Comparison of ENCODE assay signal across 20 mouse cellular contexts in genomic region chr3:121579880-121580549, GRCm38 (mm10). TPM values are rescaled to one million over a fixed set of nuclear protein-coding genes. Genes with fewer than 3 reads are reported as not detected.
DNase-seq lines count a peak whose midpoint lies in the region; ATAC-seq and TF ChIP-seq lines count a peak whose summit lies in the region.
"Had no signal": no experiment of that assay in that cellular context is flagged by ENCODE, and none has a peak within 500 bp of the region (broad histone marks: within the 10 kb centered on the region; RNA-seq: fewer than 3 reads in every experiment).

No protein-coding gene starts in this region.

- H3K27ac ChIP-seq in ES-Bruce4 (ENCODE audit: insufficient read depth, low read length), result peak overlapping the region; percentile 95
- H3K27ac ChIP-seq: forebrain, embryonic 13.5 days; gastrocnemius, adult 2 months; heart, embryonic 13.5 days; hindbrain, embryonic 12.5 days had no signal

- no peak overlapping the region for H3K4me3 ChIP-seq in ES-Bruce4 (ENCODE audit: low read depth, low read length)
- H3K4me3 ChIP-seq in megakaryocyte, embryonic 14.5 days (replicated peaks), result peak overlapping the region; percentile 57
- H3K4me3 ChIP-seq: forebrain, embryonic 13.5 days; gastrocnemius, adult 2 months; heart, embryonic 13.5 days; hindbrain, embryonic 12.5 days had no signal

- no peaks in the 10 kb centered on the region for H3K9me3 ChIP-seq in ES-Bruce4 (replicated peaks; ENCODE audit: control insufficient read depth, insufficient read depth, low read length, poor library complexity, severe bottlenecking)
- no peaks in the 10 kb centered on the region for H3K9me3 ChIP-seq in megakaryocyte, embryonic 14.5 days
- H3K9me3 ChIP-seq: forebrain, embryonic 13.5 days; heart, embryonic 13.5 days; hindbrain, embryonic 12.5 days had no signal

- no peaks in the 10 kb centered on the region for H3K36me3 ChIP-seq in ES-Bruce4 (ENCODE audit: control insufficient read depth, insufficient read depth, low read length, poor library complexity, severe bottlenecking)
- H3K36me3 ChIP-seq in megakaryocyte, embryonic 14.5 days (replicated peaks; ENCODE audit: low read length), result no peaks in the 10 kb centered on the region
- H3K36me3 ChIP-seq: heart, embryonic 13.5 days; hindbrain, embryonic 12.5 days had no signal

- H3K4me1 ChIP-seq in ES-Bruce4 (ENCODE audit: control insufficient read depth, insufficient read depth, low read length), result peaks cover 8% of the 10 kb centered on the region
- H3K4me1 ChIP-seq in megakaryocyte, embryonic 14.5 days, result peaks cover 70% of the 10 kb centered on the region
- H3K4me1 ChIP-seq: forebrain, embryonic 13.5 days had no signal

- no peak for TF ChIP-seq POLR2A in ES-Bruce4 (IDR thresholded peaks at IDR 0.05; ENCODE audit: insufficient read depth, low read length)

- no peak for DNase-seq in urinary bladder, postnatal 10 days (ENCODE audit: low spot score)
- DNase-seq in T-cell, adult 2 months (ENCODE audit: low spot score), result no peak
- DNase-seq in cerebellum, adult 9-11 months, result no peak
- DNase-seq: adrenal gland, postnatal 25 days; cerebellum, adult 2 months; cerebellum, postnatal 25 days; gastrocnemius, adult 2 months; gastrocnemius, postnatal 25 days; heart, adult 11 months; heart, postnatal 36 days had no signal

- TF ChIP-seq EP300 in ES-Bruce4 (IDR thresholded peaks at IDR 0.05; ENCODE audit: insufficient read depth, low read depth, low read length), result no peak

- H3K27me3 ChIP-seq in ES-Bruce4 (ENCODE audit: control insufficient read depth, insufficient read depth, low read length, poor library complexity, severe bottlenecking), result no peaks in the 10 kb centered on the region
- no peaks in the 10 kb centered on the region for H3K27me3 ChIP-seq in megakaryocyte, embryonic 14.5 days (replicated peaks)
- H3K27me3 ChIP-seq: forebrain, embryonic 13.5 days; heart, embryonic 13.5 days; hindbrain, embryonic 12.5 days had no signal

- ATAC-seq in common myeloid progenitor, adult 5-6 weeks (replicated peaks; ENCODE audit: low read depth, poor library complexity, severe bottlenecking), result peak; percentile 62
- peak; percentile 73 for ATAC-seq in neutrophil, adult 5-6 weeks (ENCODE audit: extremely low read depth, insufficient number of reproducible peaks, low FRiP score, poor library complexity, severe bottlenecking)
- ATAC-seq: activated CD4-positive, CD25-positive, alpha-beta regulatory T cell, adult 4 months; forebrain, embryonic 13.5 days; hindbrain, embryonic 16.5 days; inflammation-experienced regulatory T-cells, adult 6 months had no signal

- TF ChIP-seq CTCF in ES-Bruce4 (IDR thresholded peaks at IDR 0.05; ENCODE audit: low read depth, low read length), result no peak

- H3K9ac ChIP-seq in ES-Bruce4 (ENCODE audit: low read depth, poor library complexity, severe bottlenecking), result no peak overlapping the region
- H3K9ac ChIP-seq: forebrain, embryonic 13.5 days; heart, embryonic 13.5 days; hindbrain, embryonic 12.5 days had no signal

RNA-seq across cellular contexts. Expression of gene Slc44a3, which starts 47.8 kb away (rescaled TPM):
- 5.0 and 5.1 TPM in 2 replicates for polyA plus RNA-seq in ES-Bruce4 (2011; ENCODE audit: insufficient read depth, insufficient read length, low read depth, missing spikeins)
- 0.46 TPM in 1 of 2 replicates, not detected in the other for total RNA-seq in common myeloid progenitor, adult 5-6 weeks (2017)
- polyA plus RNA-seq in megakaryocyte, embryonic 14.5 days (2012; ENCODE audit: insufficient read depth, low replicate concordance), result not detected in 2 replicates
- 0.25 TPM in 1 of 2 replicates, not detected in the other for total RNA-seq in neutrophil, adult 5-6 weeks (2017)
- total RNA-seq: gastrocnemius, adult 2 months had no signal
- polyA plus RNA-seq: activated CD4-positive, CD25-positive, alpha-beta regulatory T cell, adult 4 months; inflammation-experienced regulatory T-cells, adult 6 months had no signal
